Mouse (Mus musculus) forebrain, postnatal 0 days (tissue): Measurements from ENCODE around the gene Hmgb1. TPM values are rescaled to one million over a fixed set of nuclear protein-coding genes. Genes with fewer than 3 reads are reported as not detected.

ENCODE experiments used
- ATAC-seq: fragments of 200-750 bp; cut with Nextera tagmentation; 2 replicates; pipeline ENCODE4 v1.8.0; 2017; ENCODE audit warnings: mild to moderate bottlenecking, moderate library complexity
- DNase-seq: peaks from one replicate; pipeline ENCODE4 v3.0.0-alpha.2; 2015
- H3K27ac ChIP-seq: fragments of 300-500 bp; sonication (generic); 2 replicates; pipeline ENCODE4 v1.5.1; 2014; ENCODE audit warnings: low read depth, mild to moderate bottlenecking, antibody characterized with exemption, low read length, moderate library complexity, mixed read lengths
- H3K27me3 ChIP-seq: fragments of 300-500 bp; sonication (generic); 2 replicates; pipeline ENCODE4 v1.6.1; 2014; ENCODE audit warnings: mild to moderate bottlenecking, low read length, mixed read lengths; ENCODE audit not compliant: insufficient read depth
- H3K36me3 ChIP-seq: fragments of 300-500 bp; sonication (generic); 2 replicates; pipeline ENCODE4 v1.6.1; 2014; ENCODE audit warnings: mild to moderate bottlenecking, moderate library complexity; ENCODE audit not compliant: insufficient read depth
- H3K4me1 ChIP-seq: fragments of 300-500 bp; sonication (generic); 2 replicates; pipeline ENCODE4 v1.6.1; 2014; ENCODE audit warnings: antibody characterized with exemption; ENCODE audit not compliant: insufficient read depth
- H3K4me2 ChIP-seq: fragments of 300-500 bp; sonication (generic); 2 replicates; pipeline ENCODE4 v1.6.1; 2014; ENCODE audit warnings: low read depth, mild to moderate bottlenecking, moderate library complexity
- H3K4me3 ChIP-seq: fragments of 300-500 bp; sonication (generic); 2 replicates; pipeline ENCODE4 v1.5.1; 2014; ENCODE audit warnings: low read depth, low read length, mixed read lengths
- H3K9ac ChIP-seq: fragments of 300-500 bp; sonication (generic); 2 replicates; pipeline ENCODE4 v1.6.1; 2014; ENCODE audit warnings: mild to moderate bottlenecking
- H3K9me3 ChIP-seq: fragments of 300-500 bp; sonication (generic); 2 replicates; pipeline ENCODE4 v1.6.1; 2016; ENCODE audit warnings: low read length
- CTCF ChIP-seq: sonication (generic); IDR thresholded peaks from 2 replicates; pipeline ENCODE4 v1.5.1; 2016; ENCODE audit warnings: antibody characterized with exemption, control low read depth, low read depth
- WGBS: fragments of 180-500 bp; shearing (Covaris S2); extraction: QIAGEN DNeasy Blood & Tissue Kit; methylation state at CpG from one replicate; pipeline ENCODE4 v1.1.7; 2014; 5-methylcytosine and 5-hydroxymethylcytosine counted together
- polyA plus RNA-seq: library from polyadenylated mRNA; unstranded; fragments of >200 nt; fragmentation: Nextera tagmentation; extraction: Ambion mirVana; gene quantifications from 2 replicates; pipeline ENCODE4 v1.2.1, GENCODE M21; 2015
- total RNA-seq: library from RNA; depleted of rRNA; stranded (reverse); fragments of >200 nt; gene quantifications from 2 replicates; pipeline ENCODE4 v1.2.3, GENCODE M21; 2014

Hmgb1 gene
- total and polyA plus RNA-seq, 2 experiments from 2014 or later, result 446 to 892 TPM

- Histone ChIP-seq H3K36me3 (peaks cover 17% of the 10 kb centered on the region), H3K27me3 (no peaks in the 10 kb centered on the region), H3K9ac (0 out of 2 replicates have a peak overlapping the region, but pooled peaks have one; percentile 1), H3K9me3 (no peaks in the 10 kb centered on the region), H3K27ac (no peak overlapping the region), H3K4me2 (peak overlapping the region; percentile 65), H3K4me1 (peaks cover 10% of the 10 kb centered on the region), H3K4me3 (peak overlapping the region; percentile 62)
- DNase-seq (no peak), ATAC-seq (no peak)
- no peak for TF ChIP-seq CTCF
- 72% methylated on average over 3 of the region's 3 CpGs for WGBS
Observed at GRCm38 (mm10) chr5:149185806-149186205, 1.5 kb upstream of the Hmgb1 start.

- Histone ChIP-seq H3K9ac (peak overlapping the region; percentile 67), H3K27me3 (no peaks in the 10 kb centered on the region), H3K36me3 (peaks cover 10% of the 10 kb centered on the region), H3K27ac (peak overlapping the region; percentile 88), H3K9me3 (no peaks in the 10 kb centered on the region), H3K4me2 (peak overlapping the region; percentile 65), H3K4me3 (peak overlapping the region; percentile 62), H3K4me1 (peaks cover 10% of the 10 kb centered on the region)
- WGBS, result 2% methylated on average over 20 of the region's 20 CpGs
- DNase-seq, result no peak
- ATAC-seq, result no peak; the same call in 1 of the 2 replicates
- no peak for TF ChIP-seq CTCF
Observed at GRCm38 (mm10) chr5:149184844-149185186, 526 bp upstream of the Hmgb1 start.

GRCm38 (mm10) chr5:149183721-149184103 is 577 bp downstream of the Hmgb1 start:
- Histone ChIP-seq H3K9me3 (no peaks in the 10 kb centered on the region), H3K4me3 (peak overlapping the region; percentile 62), H3K27ac (peak overlapping the region; percentile 88), H3K9ac (peak overlapping the region; percentile 73), H3K4me2 (peak overlapping the region; percentile 78), H3K27me3 (no peaks in the 10 kb centered on the region), H3K4me1 (peaks cover 10% of the 10 kb centered on the region), H3K36me3 (no peaks in the 10 kb centered on the region)
- no peak for ATAC-seq
- no peak for DNase-seq
- TF ChIP-seq CTCF, result no peak
- WGBS, result under 1% methylated on average over 13 of the region's 13 CpGs

GRCm38 (mm10) chr5:149183122-149183521 is 1.2 kb downstream of the Hmgb1 start:
- 40% methylated on average over 1 of the region's 1 CpGs for WGBS

GRCm38 (mm10) chr5:149182186-149182870 is 2.0 kb downstream of the Hmgb1 start:
- no peak overlapping the region for H3K27ac ChIP-seq
- no peaks in the 10 kb centered on the region for H3K9me3 ChIP-seq
- H3K36me3 ChIP-seq, result no peaks in the 10 kb centered on the region
- WGBS, result 76% methylated on average over 5 of the region's 5 CpGs
- no peaks in the 10 kb centered on the region for H3K27me3 ChIP-seq
- no peak overlapping the region for H3K9ac ChIP-seq
- H3K4me2 ChIP-seq, result no peak overlapping the region
- TF ChIP-seq CTCF, result no peak
- DNase-seq, result no peak
- peaks cover 10% of the 10 kb centered on the region for H3K4me1 ChIP-seq
- no peak for ATAC-seq
- H3K4me3 ChIP-seq, result no peak overlapping the region

More at GRCm38 (mm10) chr5:149183122-149183521, 1.2 kb downstream of the Hmgb1 start:
- Histone ChIP-seq H3K36me3 (no peaks in the 10 kb centered on the region), H3K4me2 (peak overlapping the region; percentile 78), H3K27me3 (no peaks in the 10 kb centered on the region), H3K9me3 (no peaks in the 10 kb centered on the region), H3K27ac (peak overlapping the region; percentile 88), H3K4me1 (peaks cover 10% of the 10 kb centered on the region), H3K4me3 (peak overlapping the region; percentile 62), H3K9ac (peak overlapping the region; percentile 73; the same call in 1 of the 2 replicates)
- no peak for TF ChIP-seq CTCF
- ATAC-seq, result no peak
- no peak for DNase-seq

- no peak overlapping the region for H3K4me3 ChIP-seq
- no peaks in the 10 kb centered on the region for H3K4me1 ChIP-seq
- no peaks in the 10 kb centered on the region for H3K9me3 ChIP-seq
- no peak for DNase-seq
- no peak for TF ChIP-seq CTCF
- no peaks in the 10 kb centered on the region for H3K36me3 ChIP-seq
- H3K27ac ChIP-seq, result no peak overlapping the region
- no peak for ATAC-seq
- H3K4me2 ChIP-seq, result no peak overlapping the region
- WGBS, result 88% methylated on average over 3 of the region's 3 CpGs
- H3K27me3 ChIP-seq, result no peaks in the 10 kb centered on the region
- no peak overlapping the region for H3K9ac ChIP-seq
Observed at GRCm38 (mm10) chr5:149179826-149180225, 4.5 kb downstream of the Hmgb1 start.

- WGBS, result 90% methylated on average over 5 of the region's 5 CpGs
- no peak for TF ChIP-seq CTCF
- DNase-seq, result no peak
Observed at GRCm38 (mm10) chr5:149178095-149178494, 6.2 kb downstream of the Hmgb1 start.

More at GRCm38 (mm10) chr5:149178095-149178494, 6.2 kb downstream of the Hmgb1 start:
- H3K36me3 ChIP-seq, result no peaks in the 10 kb centered on the region
- H3K9me3 ChIP-seq, result no peaks in the 10 kb centered on the region
- no peaks in the 10 kb centered on the region for H3K27me3 ChIP-seq
- H3K27ac ChIP-seq, result no peak overlapping the region
- no peaks in the 10 kb centered on the region for H3K4me1 ChIP-seq
- no peak overlapping the region for H3K4me2 ChIP-seq
- H3K4me3 ChIP-seq, result no peak overlapping the region
- no peak overlapping the region for H3K9ac ChIP-seq
- ATAC-seq, result no peak
